22 mouse cellular contexts compared by ENCODE assay signal in genomic region chr15:99014496-99015030, GRCm38 (mm10). TPM values are rescaled to one million over a fixed set of nuclear protein-coding genes. Genes with fewer than 3 reads are reported as not detected.
DNase-seq lines count a peak whose midpoint lies in the region; ATAC-seq and TF ChIP-seq lines count a peak whose summit lies in the region.
"Had no signal": no experiment of that assay in that cellular context is flagged by ENCODE, and none has a peak within 500 bp of the region (broad histone marks: within the 10 kb centered on the region; RNA-seq: fewer than 3 reads in every experiment).

No protein-coding gene starts in this region.

- 29% methylated on average over 9 of the region's 9 CpGs for WGBS in liver, adult 2 months
- 53% methylated on average over 9 of the region's 9 CpGs for WGBS in liver, embryonic 11.5 days
- 34% methylated on average over 9 of the region's 9 CpGs for WGBS in kidney, embryonic 16.5 days

- no peak for TF ChIP-seq POLR2A in liver, adult 2 months (IDR thresholded peaks at IDR 0.05; ENCODE audit: extremely low read depth, insufficient read depth, low read length)

- H3K27ac ChIP-seq in liver, adult 2 months (replicated peaks; ENCODE audit: insufficient read depth, low read depth, low read length) = no peak overlapping the region
- no peak overlapping the region for H3K27ac ChIP-seq in liver, embryonic 11.5 days (ENCODE audit: low read depth, low read length)
- peak overlapping the region; percentile 29 for H3K27ac ChIP-seq in kidney, embryonic 16.5 days (ENCODE audit: low read length)
- H3K27ac ChIP-seq: embryonic facial prominence, embryonic 15.5 days; forebrain, embryonic 10.5 days; gastrocnemius, adult 2 months had no signal

- H3K4me1 ChIP-seq in liver, adult 2 months (ENCODE audit: control insufficient read depth, insufficient read depth, low read length) = no peaks in the 10 kb centered on the region
- peaks cover 2% of the 10 kb centered on the region; the same call in 1 of the 2 replicates for H3K4me1 ChIP-seq in liver, embryonic 11.5 days (replicated peaks; ENCODE audit: control insufficient read depth, insufficient read depth, low read length)
- peaks cover 41% of the 10 kb centered on the region for H3K4me1 ChIP-seq in kidney, embryonic 16.5 days (ENCODE audit: insufficient read depth, low read length)

- TF ChIP-seq CTCF in liver, adult 2 months (IDR thresholded peaks at IDR 0.05; ENCODE audit: low read depth, low read length) = no peak

- no peak overlapping the region for H3K9ac ChIP-seq in liver, adult 2 months (ENCODE audit: low read depth, low read length)
- no peak overlapping the region for H3K9ac ChIP-seq in liver, embryonic 11.5 days (ENCODE audit: low read depth, low read length)
- H3K9ac ChIP-seq in kidney, embryonic 16.5 days (replicated peaks; ENCODE audit: low read length) = no peak overlapping the region
- H3K9ac ChIP-seq: embryonic facial prominence, embryonic 15.5 days; heart, embryonic 12.5 days had no signal

- no peaks in the 10 kb centered on the region for H3K27me3 ChIP-seq in liver, adult 2 months (ENCODE audit: control insufficient read depth, insufficient read depth, low read length)
- 0 out of 2 replicates have a peak, but pooled peaks cover 2% of the 10 kb centered on the region for H3K27me3 ChIP-seq in liver, embryonic 11.5 days (replicated peaks; ENCODE audit: control insufficient read depth, insufficient read depth, low read length)
- H3K27me3 ChIP-seq in kidney, embryonic 16.5 days (ENCODE audit: insufficient read depth, low read length) = no peaks in the 10 kb centered on the region
- H3K27me3 ChIP-seq: CH12.LX; embryonic facial prominence, embryonic 15.5 days; heart, embryonic 12.5 days; Patski had no signal

- H3K4me3 ChIP-seq in liver, adult 2 months (ENCODE audit: insufficient read depth, low read depth, low read length) = no peak overlapping the region
- H3K4me3 ChIP-seq in liver, embryonic 11.5 days (ENCODE audit: low read depth, low read length) = no peak overlapping the region
- H3K4me3 ChIP-seq in kidney, embryonic 16.5 days (ENCODE audit: low read length) = no peak overlapping the region
- H3K4me3 ChIP-seq: embryonic facial prominence, embryonic 15.5 days; erythroblast, embryonic 14.5 days; forebrain, embryonic 10.5 days; gastrocnemius, adult 2 months; heart, embryonic 12.5 days had no signal

- H3K4me2 ChIP-seq in liver, embryonic 11.5 days = no peak overlapping the region
- peak overlapping the region; percentile 17 for H3K4me2 ChIP-seq in kidney, embryonic 16.5 days (replicated peaks; ENCODE audit: low read depth, low read length)
- H3K4me2 ChIP-seq: embryonic facial prominence, embryonic 15.5 days; heart, embryonic 12.5 days had no signal

- no peaks in the 10 kb centered on the region for H3K9me3 ChIP-seq in liver, embryonic 11.5 days (ENCODE audit: control insufficient read depth, low read length)
- no peaks in the 10 kb centered on the region for H3K9me3 ChIP-seq in kidney, embryonic 16.5 days (ENCODE audit: low read length)
- H3K9me3 ChIP-seq: embryonic facial prominence, embryonic 15.5 days; forebrain, embryonic 10.5 days; heart, embryonic 12.5 days had no signal

- no peaks in the 10 kb centered on the region for H3K79me2 ChIP-seq in liver, adult 2 months (ENCODE audit: control insufficient read depth, insufficient read depth, low read length)

- no peak for ATAC-seq in liver, embryonic 11.5 days (replicated peaks; ENCODE audit: low FRiP score)
- ATAC-seq in kidney, embryonic 16.5 days (ENCODE audit: low FRiP score, low TSS enrichment) = no peak
- ATAC-seq: activated CD4-positive, CD25-positive, alpha-beta regulatory T cell, adult 4 months; forebrain, embryonic 14.5 days; Patski had no signal

- peak; percentile 19 for DNase-seq in liver, adult 2 months (ENCODE audit: extremely low read depth, low read depth, low spot score)
- DNase-seq in liver, embryonic 11.5 days (ENCODE audit: low spot score) = no peak
- peak; percentile 55 to 58 for DNase-seq in kidney, adult 8-10 months
- DNase-seq in kidney, postnatal 36 days = peak; percentile 61 to 70
- DNase-seq in layer of hippocampus, postnatal 14 days (ENCODE audit: low spot score in 2 of 2) = no peak
- DNase-seq in thymus, postnatal 10 days (ENCODE audit: low spot score in 2 of 2) = no peak
- DNase-seq: adrenal gland, postnatal 25 days; cerebellum, adult 2 months; cerebellum, postnatal 10 days; gastrocnemius, adult 2 months; gastrocnemius, postnatal 25 days had no signal

- no peaks in the 10 kb centered on the region for H3K36me3 ChIP-seq in liver, adult 2 months (ENCODE audit: control insufficient read depth, insufficient read depth, low read length)
- no peaks in the 10 kb centered on the region for H3K36me3 ChIP-seq in liver, embryonic 11.5 days (ENCODE audit: control insufficient read depth, insufficient read depth, low read length)
- no peaks in the 10 kb centered on the region for H3K36me3 ChIP-seq in kidney, embryonic 16.5 days (ENCODE audit: insufficient read depth, low read length)
- H3K36me3 ChIP-seq: embryonic facial prominence, embryonic 15.5 days; forebrain, embryonic 10.5 days; heart, embryonic 12.5 days had no signal

RNA-seq across cellular contexts. Expression of gene Tuba1c, which starts 15.1 kb away (rescaled TPM):
- total RNA-seq in liver, adult 2 months (2014; rRNA removed) = 60.9 and 85.4 TPM in 2 replicates
- 281 and 339 TPM in 2 replicates for polyA plus RNA-seq in liver, adult 2 months (2012; rRNA removed)
- 202 and 214 TPM in 2 replicates for polyA plus RNA-seq in liver, embryonic 11.5 days (2014; fragmentation: Nextera tagmentation; extraction: Ambion mirVana)
- polyA plus RNA-seq in kidney, embryonic 16.5 days (2015; fragmentation: Nextera tagmentation; extraction: Ambion mirVana) = 213 and 219 TPM in 2 replicates
- 100 to 1,000 TPM; 119 to 162 TPM for total RNA-seq in layer of hippocampus, postnatal 14 days (2021)

RNA-seq across cellular contexts. Expression of gene Prph, which starts 40.4 kb away (rescaled TPM):
- total RNA-seq in liver, adult 2 months (2014; rRNA removed) = 0.07 and 0.09 TPM in 2 replicates
- 0.09 and 0.39 TPM in 2 replicates for polyA plus RNA-seq in liver, adult 2 months (2012; rRNA removed)
- 0.36 and 0.90 TPM in 2 replicates for polyA plus RNA-seq in liver, embryonic 11.5 days (2014; fragmentation: Nextera tagmentation; extraction: Ambion mirVana)
- polyA plus RNA-seq in kidney, embryonic 16.5 days (2015; fragmentation: Nextera tagmentation; extraction: Ambion mirVana) = 3.3 and 5.8 TPM in 2 replicates
- 1 to 10 TPM; 3.7 to 5.1 TPM for total RNA-seq in layer of hippocampus, postnatal 14 days (2021)
- total RNA-seq: granulocyte monocyte progenitor cell, adult 5-6 weeks had no signal
- polyA plus RNA-seq: activated CD4-positive, CD25-positive, alpha-beta regulatory T cell, adult 4 months; erythroblast, embryonic 14.5 days had no signal

RNA-seq across cellular contexts. Expression of gene Troap, which starts 59.8 kb away (rescaled TPM):
- total RNA-seq in liver, adult 2 months (2014; rRNA removed) = 0.34 TPM in 1 of 2 replicates, not detected in the other
- polyA plus RNA-seq in liver, adult 2 months (2012; rRNA removed) = not detected in 2 replicates
- polyA plus RNA-seq in liver, embryonic 11.5 days (2014; fragmentation: Nextera tagmentation; extraction: Ambion mirVana) = 26.5 and 27.8 TPM in 2 replicates
- polyA plus RNA-seq in kidney, embryonic 16.5 days (2015; fragmentation: Nextera tagmentation; extraction: Ambion mirVana) = 35.8 and 45.8 TPM in 2 replicates
- 1 to 10 TPM; 1.2 to 2.6 TPM for total RNA-seq in layer of hippocampus, postnatal 14 days (2021)
- total RNA-seq: adrenal gland, adult 18-20 months; gastrocnemius, adult 2 months had no signal

Comparison
In these comparisons a context has a peak if more than half of its experiments do, and no peak if none do; other contexts are left out.
1. DNase-seq: peak in liver, adult 2 months (single experiment), kidney, adult 8-10 months (2 of 2) and kidney, postnatal 36 days (2 of 2); none in liver, embryonic 11.5 days (single experiment), layer of hippocampus, postnatal 14 days (0 of 2) and thymus, postnatal 10 days (0 of 2).
2. RNA of gene Troap, which starts 59.8 kb away (polyA plus RNA-seq): 35.8 to 45.8 TPM in kidney, embryonic 16.5 days and 26.5 to 27.8 TPM in liver, embryonic 11.5 days; not detected in liver, adult 2 months; every median in the first group is over 10 times any median in the second.